ENCODE assay signal across 10 mouse cellular contexts in the genomic region with DNA sequence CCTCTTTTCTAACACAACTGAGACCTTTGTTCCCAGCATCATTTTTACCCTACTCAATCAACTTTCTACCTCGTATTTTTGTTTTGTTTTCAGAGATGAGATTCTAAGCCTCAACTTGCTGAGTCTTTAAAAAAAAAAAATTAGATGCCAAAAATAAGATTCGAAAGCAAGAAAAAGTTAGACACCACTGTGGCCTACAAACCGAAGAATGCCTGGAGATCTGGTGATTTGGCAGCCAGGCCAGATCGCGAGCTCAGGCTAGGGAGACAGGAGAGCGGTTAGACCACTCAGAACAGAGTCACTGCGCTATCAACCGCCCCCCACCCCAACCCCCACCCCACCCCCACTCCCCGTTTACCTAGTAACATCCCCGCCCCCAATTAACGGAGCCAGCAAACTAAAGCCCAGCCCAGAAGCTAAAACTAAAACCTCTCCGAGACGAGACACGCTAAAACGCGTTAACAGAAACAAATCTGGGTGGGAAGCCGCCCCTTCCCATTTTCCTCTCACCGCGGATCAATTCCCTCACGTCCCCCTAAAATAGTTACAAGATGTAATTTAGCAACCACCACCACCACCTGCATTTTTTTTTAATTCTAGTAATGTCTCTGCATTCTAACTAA. TPM values are rescaled to one million over a fixed set of nuclear protein-coding genes. Genes with fewer than 3 reads are reported as not detected.
DNase-seq lines count a peak whose midpoint lies in the region; ATAC-seq and TF ChIP-seq lines count a peak whose summit lies in the region.
"Had no signal": no experiment of that assay in that cellular context is flagged by ENCODE, and none has a peak within 500 bp of the region (broad histone marks: within the 10 kb centered on the region; RNA-seq: fewer than 3 reads in every experiment).

No protein-coding gene starts in this region.

- TF ChIP-seq POLR2A in myocyte (IDR thresholded peaks at IDR 0.05; ENCODE audit: insufficient read length, low read depth), result no peak

- H3K4me3 ChIP-seq in intestine, embryonic 14.5 days (ENCODE audit: low read depth, low read length), result peak overlapping the region; percentile 91
- H3K4me3 ChIP-seq in myocyte, result peak overlapping the region; percentile 90

- ATAC-seq in cerebellum, adult (ENCODE audit: insufficient number of reproducible peaks, low FRiP score, low TSS enrichment), result no peak
- no peak for ATAC-seq in intestine, embryonic 14.5 days (replicated peaks; ENCODE audit: low FRiP score, low TSS enrichment, low read depth)

- 5% methylated on average over 20 of the region's 20 CpGs for WGBS in intestine, embryonic 14.5 days

- H3K4me2 ChIP-seq in intestine, embryonic 14.5 days (ENCODE audit: low read length), result peak overlapping the region; percentile 62
- H3K4me2 ChIP-seq in myocyte (ENCODE audit: low read depth), result peak overlapping the region; percentile 81

- peaks cover 6% of the 10 kb centered on the region; the same call in 1 of the 2 replicates for H3K36me3 ChIP-seq in intestine, embryonic 14.5 days (ENCODE audit: control insufficient read depth, insufficient read depth, low read length)
- H3K36me3 ChIP-seq in myocyte (ENCODE audit: control insufficient read depth, insufficient read depth), result peaks cover 4% of the 10 kb centered on the region

- H3K27me3 ChIP-seq in intestine, embryonic 14.5 days (replicated peaks; ENCODE audit: control insufficient read depth, insufficient read depth, low read length), result no peaks in the 10 kb centered on the region
- no peaks in the 10 kb centered on the region for H3K27me3 ChIP-seq in myocyte (ENCODE audit: control insufficient read depth, insufficient read depth, insufficient read length)
- H3K27me3 ChIP-seq: Patski had no signal

- peaks cover 73% of the 10 kb centered on the region for H3K79me2 ChIP-seq in myocyte (ENCODE audit: control insufficient read depth, insufficient read depth)

- H3K9ac ChIP-seq in intestine, embryonic 14.5 days (ENCODE audit: low read length), result peak overlapping the region; percentile 92

- no peaks in the 10 kb centered on the region for H3K9me3 ChIP-seq in intestine, embryonic 14.5 days (ENCODE audit: control insufficient read depth, low read length)

- H3K27ac ChIP-seq in intestine, embryonic 14.5 days (ENCODE audit: low read depth), result peak overlapping the region; percentile 98

- H3K4me1 ChIP-seq in intestine, embryonic 14.5 days (replicated peaks; ENCODE audit: control insufficient read depth, insufficient read depth, low read length), result no peaks in the 10 kb centered on the region

- H3ac ChIP-seq in myocyte (ENCODE audit: control insufficient read depth, insufficient read length), result peak overlapping the region; percentile 81

- DNase-seq in cerebellum, adult 18-20 months, result peak; percentile 13 to 14
- DNase-seq in 3T3-L1 (ENCODE audit: low read depth, low spot score), result peak; percentile 21
- DNase-seq in cerebellum, postnatal 14 days, result peak; percentile 7 to 18
- DNase-seq in intestine, embryonic 14.5 days (ENCODE audit: low spot score), result no peak
- DNase-seq in layer of hippocampus, adult 8-10 months (ENCODE audit: low spot score in 2 of 2), result no peak
- no peak for DNase-seq in gastrocnemius, postnatal 10 days

TF ChIP-seq in myocyte, 11 proteins besides CTCF, POLR2A, EP300 and RAD21:
- TF ChIP-seq E2F4 (IDR thresholded peaks at IDR 0.05; ENCODE audit: insufficient read depth) (no peak), TCF3 (IDR thresholded peaks at IDR 0.05; ENCODE audit: insufficient read length, low read depth) (no peak), USF1 (IDR thresholded peaks at IDR 0.05; ENCODE audit: low read depth) (no peak), POLR2AphosphoS2 (IDR thresholded peaks at IDR 0.05; ENCODE audit: insufficient read length, low read depth) (no peak), MYOD1 (IDR thresholded peaks at IDR 0.05; ENCODE audit: control insufficient read depth in 1 of 3, insufficient read length in 2 of 3, low read depth in 2 of 3) (no peak), TCF12 (IDR thresholded peaks at IDR 0.05; ENCODE audit: insufficient read depth, poor library complexity, severe bottlenecking) (no peak), MYOG (IDR thresholded peaks at IDR 0.05; ENCODE audit: control insufficient read depth in 1 of 3, insufficient read depth in 1 of 3, insufficient read length in 2 of 3, low read depth in 2 of 3) (no peak), CEBPB (IDR thresholded peaks at IDR 0.05; ENCODE audit: insufficient read depth, poor library complexity, severe bottlenecking) (no peak), MAX (IDR thresholded peaks at IDR 0.05; ENCODE audit: low read depth) (no peak), SRF (IDR thresholded peaks at IDR 0.05; ENCODE audit: control insufficient read depth, insufficient read length, low read depth) (no peak), REST (IDR thresholded peaks at IDR 0.05; ENCODE audit: insufficient read depth, insufficient read length) (no peak)

RNA-seq across cellular contexts. Expression of a gene that starts 2.0 kb away (rescaled TPM):
- polyA plus RNA-seq in intestine, embryonic 14.5 days (2014; fragmentation: Nextera tagmentation; extraction: Ambion mirVana), result 11.4 and 11.8 TPM in 2 replicates
- polyA plus RNA-seq in myocyte (2012; fragmentation: generic; extraction: Trizol), result 10.7 TPM
- total RNA-seq in layer of hippocampus, adult 8-10 months (2022), result 1 to 10 TPM; 1.7 to 5.4 (median 3.5) TPM
- total RNA-seq in gastrocnemius, postnatal 10 days (2021), result 1 to 10 TPM; 2.1 to 2.3 TPM
- total RNA-seq: neutrophil, adult 5-6 weeks had no signal

RNA-seq across cellular contexts. Expression of a gene that starts 2.7 kb away (rescaled TPM):
- polyA plus RNA-seq in intestine, embryonic 14.5 days (2014; fragmentation: Nextera tagmentation; extraction: Ambion mirVana), result 73.0 and 77.5 TPM in 2 replicates
- polyA plus RNA-seq in myocyte (2012; fragmentation: generic; extraction: Trizol), result 52.6 TPM
- 100 to 1,000 TPM; 183 to 241 (median 215) TPM for total RNA-seq in layer of hippocampus, adult 8-10 months (2022)
- 100 to 1,000 TPM; 198 to 241 TPM for total RNA-seq in gastrocnemius, postnatal 10 days (2021)

Comparison
In these comparisons a context has a peak if more than half of its experiments do, and no peak if none do; other contexts are left out.
1. DNase-seq: peak in cerebellum, adult 18-20 months (2 of 2), 3T3-L1 (single experiment) and cerebellum, postnatal 14 days (2 of 2); none in intestine, embryonic 14.5 days (single experiment), layer of hippocampus, adult 8-10 months (0 of 2) and gastrocnemius, postnatal 10 days (single experiment).